Mouse (Mus musculus): ENCODE measurements around the gene Actn4.

Gene Actn4

DNA sequence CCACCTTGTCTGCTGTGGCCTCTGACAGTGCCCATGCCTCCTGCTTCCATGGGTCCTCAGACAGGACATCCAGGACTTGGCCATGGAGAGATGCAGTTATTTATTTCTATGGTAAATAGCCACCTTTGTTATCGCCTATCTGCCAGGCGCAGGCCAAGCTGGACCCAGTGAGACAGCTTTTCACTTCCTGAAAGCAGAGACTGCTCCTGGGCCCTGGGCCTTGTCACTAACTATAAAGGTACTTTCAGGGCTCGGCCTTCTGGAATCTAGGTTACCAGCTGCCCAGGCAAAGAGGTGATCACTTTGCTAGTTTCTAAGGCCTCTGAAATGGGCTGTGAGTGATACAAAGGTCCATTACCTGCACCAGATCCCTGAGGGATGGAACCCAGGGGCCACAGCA is 37.3 kb downstream of the Actn4 start:
- no peak for DNase-seq (ENCODE audit: low spot score)

DNA sequence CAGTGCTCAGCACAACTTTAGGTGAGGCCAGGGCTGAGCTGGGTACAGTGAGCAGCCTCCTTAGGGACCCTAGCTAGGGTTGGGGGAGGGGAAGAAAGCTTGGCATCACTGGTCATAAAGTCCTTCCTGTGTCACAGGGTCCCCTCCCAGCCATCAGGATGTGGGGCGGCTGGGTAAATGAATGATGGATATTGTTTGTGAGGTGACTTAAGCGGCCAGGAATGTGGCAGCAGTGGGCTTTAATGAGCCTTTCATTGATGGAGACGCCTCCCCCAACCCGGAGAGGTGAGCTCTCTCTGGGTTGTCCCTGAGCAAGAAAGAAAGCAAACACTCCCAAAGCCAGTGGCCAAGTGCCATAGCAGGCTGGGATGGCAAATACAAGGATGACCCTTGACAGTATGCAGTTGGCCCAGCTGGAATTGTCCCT is 38.3 kb downstream of the Actn4 start:
- no peak for DNase-seq (ENCODE audit: low spot score)

DNA sequence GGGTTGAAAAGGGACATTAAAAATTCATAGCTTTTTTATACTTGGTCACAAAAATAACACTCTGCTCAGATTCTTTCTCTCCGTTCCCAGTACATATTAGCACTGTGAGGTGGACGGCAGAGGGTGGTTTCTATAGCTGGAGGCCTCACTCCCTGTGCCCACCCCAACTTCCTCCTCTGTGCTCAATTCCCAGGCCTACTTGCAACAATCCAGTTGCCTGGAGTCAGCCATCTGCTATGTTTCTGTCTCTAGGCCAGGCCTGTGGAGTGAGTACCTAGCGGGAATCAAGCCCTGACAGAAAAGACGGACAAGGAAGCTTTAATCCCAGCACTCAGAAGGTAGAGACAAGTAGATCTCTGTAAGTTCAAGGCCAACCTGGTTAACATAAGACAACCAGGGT is 39.5 kb downstream of the Actn4 start:
- DNase-seq (ENCODE audit: low spot score): no peak

DNA sequence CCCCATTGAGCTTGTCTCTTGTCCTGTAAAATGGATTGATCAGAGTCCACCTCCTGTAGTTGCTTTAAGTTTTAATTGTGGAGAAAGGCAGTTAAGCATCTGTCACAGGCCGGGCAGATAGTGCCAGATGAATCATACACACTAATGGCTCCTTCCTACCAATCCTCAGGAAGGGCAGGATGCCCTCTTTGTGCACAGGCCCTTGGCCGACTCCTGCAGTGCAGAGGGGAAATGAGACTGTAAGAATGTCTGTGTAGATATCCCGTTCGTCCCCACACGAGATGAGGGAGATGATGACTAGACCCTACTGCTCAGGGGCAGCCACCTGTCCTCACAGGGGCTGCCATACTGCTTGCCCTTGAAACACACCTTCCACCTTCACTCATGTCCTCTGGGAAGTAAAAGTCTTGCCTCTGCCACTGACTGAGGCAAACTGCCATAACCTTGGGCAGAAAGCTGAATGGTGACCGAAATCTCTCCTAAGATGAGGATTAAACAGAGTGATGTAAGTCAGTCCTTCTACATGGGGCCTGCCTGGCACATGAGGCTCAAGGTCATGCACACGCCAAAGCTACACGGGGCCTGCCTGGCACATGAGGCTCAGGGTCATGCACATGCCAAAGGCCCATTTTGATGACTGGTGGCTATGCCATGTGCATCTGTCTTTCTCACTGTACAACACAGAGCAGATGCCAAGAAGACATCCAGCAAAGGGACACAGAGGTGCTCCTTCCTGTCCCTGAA is 40.2 kb downstream of the Actn4 start:
- DNase-seq (ENCODE audit: low spot score): no peak

DNA sequence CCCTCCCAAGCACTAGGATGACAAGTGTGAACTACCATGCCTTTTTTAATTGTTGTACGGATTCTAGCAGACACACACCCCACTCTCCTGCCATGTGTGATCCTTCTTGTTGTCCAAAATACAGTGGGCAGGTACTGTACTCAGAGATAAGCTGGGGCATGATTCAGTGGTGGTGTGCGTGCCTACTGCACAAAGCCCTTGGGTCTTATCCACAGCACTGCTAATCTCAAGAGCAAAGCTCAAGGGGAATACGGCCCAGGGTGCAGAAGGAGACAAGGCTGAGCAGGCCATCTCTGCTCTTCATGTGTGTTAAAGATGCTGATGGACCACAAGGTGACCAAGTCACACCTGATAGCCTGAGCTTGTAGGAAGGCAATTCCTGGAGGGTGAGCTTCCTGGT is 41.0 kb downstream of the Actn4 start:
- DNase-seq (ENCODE audit: low spot score): no peak

DNA sequence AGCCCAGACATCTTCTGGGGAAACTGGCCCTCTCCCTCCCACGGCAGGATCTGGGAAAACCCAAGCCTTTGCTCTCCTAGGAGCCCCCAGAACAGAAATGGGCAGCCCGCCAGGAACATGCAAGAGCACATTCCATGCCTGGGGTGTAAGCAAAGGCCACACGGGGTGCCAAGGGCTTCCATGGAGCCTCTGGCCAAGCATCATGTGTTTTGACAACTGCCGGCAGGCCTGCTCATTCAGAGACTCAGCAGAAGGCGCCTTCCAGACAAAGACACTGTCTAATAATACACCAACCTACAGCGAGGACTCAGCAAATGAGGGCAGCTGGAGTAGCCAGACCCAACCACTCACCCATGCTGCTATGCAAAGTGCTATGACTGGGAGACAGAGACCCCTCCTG is 42.3 kb downstream of the Actn4 start:
- DNase-seq (ENCODE audit: low spot score): peak; percentile 83

DNA sequence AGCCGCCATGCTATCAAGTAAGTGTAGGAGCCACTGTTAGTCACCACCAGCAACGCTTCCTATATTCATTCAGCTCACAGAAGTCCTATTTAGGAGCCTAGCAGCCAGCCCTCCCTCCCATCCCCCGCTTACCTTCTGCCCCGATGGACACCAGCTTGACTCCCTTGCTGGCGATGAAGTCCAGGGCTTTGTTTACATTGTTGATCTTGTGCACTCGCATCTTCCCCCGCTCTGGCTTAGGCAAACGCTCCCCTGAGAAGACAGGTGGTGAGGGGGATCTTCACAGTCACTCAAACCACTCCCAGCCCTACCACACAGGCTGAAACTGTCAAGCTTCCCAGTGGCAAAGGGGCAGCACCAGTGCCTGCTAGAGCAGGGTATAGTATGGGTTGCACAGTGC is 43.6 kb downstream of the Actn4 start:
- no peak for DNase-seq (ENCODE audit: low spot score)

DNA sequence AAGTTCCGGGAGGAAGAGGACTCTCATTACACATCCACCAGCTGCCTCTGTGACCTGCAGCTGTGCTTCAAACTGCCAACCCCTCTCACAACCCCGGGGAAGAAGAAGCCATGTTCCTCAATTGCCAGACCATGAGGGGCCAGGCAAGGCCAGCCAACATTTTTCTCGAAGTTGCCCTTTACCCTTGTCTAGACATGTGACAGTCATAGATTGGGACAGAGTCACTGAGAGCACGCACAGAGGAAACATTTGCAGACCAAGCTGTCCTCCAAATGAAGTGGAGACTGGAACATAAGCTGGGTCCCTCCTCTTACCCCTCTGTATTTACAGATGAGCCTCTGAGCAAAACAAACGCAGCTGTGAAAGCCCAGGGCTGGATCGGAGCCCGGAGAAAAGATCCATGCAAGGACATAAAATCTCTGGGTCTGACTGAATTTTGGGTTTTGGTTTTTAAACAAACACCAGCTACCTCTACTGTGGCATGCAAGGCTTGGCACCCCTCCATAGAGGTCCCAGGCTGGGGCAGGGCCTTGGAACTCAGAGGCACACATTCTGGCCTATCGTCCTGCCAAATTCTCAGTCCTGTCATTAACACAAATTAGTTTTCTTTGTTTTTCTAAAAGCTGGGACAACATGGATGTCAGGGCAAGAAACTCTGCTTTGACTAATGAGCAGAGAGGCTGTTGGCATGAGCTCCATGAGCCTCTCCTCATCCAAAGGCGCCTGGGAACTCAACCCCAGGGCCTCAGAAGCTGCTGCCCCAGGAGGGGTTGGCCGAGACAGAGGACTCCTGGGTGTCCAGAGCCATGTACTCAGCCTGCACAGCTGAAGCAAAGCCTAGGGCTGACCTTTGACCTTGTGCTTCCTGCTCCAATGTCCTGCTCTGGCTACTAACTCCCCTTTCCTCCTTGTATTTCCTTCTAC is 44.4 kb downstream of the Actn4 start:
- peak; percentile 86 for DNase-seq (ENCODE audit: low spot score)

DNA sequence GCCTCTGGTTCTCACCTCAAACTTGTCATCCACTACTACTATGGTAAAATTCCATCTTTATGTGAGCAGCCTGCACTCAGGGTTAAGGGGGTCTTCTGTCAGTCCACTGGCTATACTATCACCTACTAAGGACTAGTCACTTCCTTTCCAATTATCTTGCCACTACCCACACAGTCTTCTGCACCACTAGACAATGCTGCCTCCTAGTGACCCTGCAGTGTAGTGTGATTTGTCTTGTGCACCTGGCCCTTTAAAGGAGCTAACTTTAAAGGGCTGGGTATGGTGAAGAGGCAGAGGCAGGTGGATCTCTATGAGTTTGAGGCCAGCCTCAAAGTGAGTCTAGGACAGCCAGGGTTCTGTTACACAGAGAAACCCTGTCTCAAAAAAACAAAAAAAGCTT is 45.6 kb downstream of the Actn4 start:
- no peak for DNase-seq (ENCODE audit: low spot score)

DNA sequence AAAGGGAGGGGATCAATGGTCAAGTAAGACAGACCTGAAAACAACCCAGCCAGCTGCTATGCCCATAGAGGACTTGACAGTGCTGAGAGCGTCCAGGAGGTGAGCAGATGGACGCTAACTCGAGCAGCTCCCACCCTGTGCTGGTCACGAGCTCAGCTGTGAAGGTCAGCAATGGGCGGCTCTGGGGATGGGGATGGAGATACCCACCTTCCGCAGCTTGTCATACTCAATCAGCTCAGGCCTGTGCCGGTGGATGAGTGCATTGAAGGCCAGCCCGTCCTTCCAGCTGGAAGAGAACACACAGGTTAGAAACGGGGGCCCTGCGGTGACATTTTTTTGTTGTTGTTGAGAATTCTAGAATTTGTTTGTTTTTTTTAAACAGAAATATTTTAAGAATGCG is 49.0 kb downstream of the Actn4 start:
- DNase-seq (ENCODE audit: low spot score): no peak

DNA sequence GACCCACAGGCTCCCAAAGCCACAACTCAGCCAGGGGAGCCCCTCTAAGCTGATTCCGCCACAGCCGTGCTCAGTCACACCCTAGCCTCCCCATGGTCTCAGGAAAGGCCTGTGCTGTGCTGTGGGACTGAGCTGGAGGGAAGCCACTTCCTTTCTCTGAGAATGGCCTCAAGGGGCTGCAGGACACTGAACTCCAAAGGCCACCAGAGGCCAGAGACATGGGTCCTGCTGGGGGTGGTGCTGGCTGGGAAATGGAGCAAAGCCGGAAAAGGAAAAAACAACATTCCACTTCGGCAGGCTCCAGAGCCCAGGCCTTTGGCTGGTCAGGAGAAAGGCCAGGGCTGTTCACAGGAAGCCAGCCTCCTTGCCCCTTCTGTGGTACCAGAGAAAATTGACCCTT is 50.5 kb downstream of the Actn4 start:
- no peak for DNase-seq (ENCODE audit: low spot score)

DNA sequence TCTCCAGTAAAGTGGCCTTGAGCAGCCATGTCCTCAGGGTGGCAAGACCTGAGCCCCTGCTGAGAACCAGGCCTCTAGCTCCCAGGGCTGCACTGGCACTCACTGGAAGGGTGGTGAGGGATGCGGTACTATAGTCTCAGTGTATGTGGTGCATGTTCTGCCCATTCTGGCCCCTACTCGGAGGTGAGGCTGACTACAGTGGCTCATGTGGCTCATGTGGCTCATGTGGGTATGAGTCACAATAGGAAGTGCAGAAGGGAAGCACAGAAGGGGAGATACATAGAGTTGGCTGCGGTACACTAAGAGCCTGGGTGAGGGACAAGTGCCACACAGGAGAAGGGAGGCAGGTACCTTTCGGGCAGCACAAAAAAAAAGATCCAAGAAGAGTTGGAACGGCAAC is 54.9 kb downstream of the Actn4 start:
- no peak for DNase-seq (ENCODE audit: low spot score)

DNA sequence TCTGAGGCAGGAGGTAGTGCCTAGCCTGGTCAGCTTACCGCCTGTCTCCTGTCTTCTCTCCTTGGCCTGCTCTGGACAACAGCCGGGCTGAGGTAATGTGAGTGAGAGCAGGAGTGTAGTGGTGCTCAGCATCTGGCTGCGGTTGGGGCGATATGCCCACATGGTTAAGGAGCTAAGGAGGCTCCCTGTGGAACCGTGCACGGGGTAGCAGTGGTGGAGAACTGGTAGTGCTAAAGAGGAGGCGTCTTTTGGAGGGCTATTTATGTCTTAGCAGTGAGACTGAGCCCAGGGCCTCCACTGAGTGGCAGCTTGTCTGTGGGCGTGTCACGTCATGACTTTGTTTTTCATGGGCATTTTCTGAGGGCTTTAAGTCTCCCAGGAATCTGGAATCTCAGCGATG is 58.4 kb downstream of the Actn4 start:
- DNase-seq (ENCODE audit: low spot score): no peak

DNA sequence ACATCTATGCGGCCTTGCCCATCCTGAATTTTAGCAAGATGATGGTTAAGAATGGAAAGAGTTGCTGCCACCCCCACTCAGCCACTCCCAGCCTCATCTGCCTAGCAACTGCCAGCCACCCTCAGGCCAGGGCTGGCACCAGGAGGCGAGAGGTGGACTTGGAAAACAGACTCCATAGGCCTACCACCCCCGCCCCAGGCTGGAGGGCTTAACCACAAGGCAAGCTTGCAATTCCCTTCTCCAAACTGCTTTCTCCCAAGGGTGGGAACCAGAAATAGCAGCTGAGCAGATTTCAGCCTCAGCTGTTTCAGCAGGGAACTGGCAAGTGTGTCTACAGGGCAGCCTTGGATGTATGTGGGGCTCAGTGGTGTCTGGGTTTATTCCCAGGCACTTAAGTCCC is 59.3 kb downstream of the Actn4 start:
- DNase-seq (ENCODE audit: low spot score): no peak

DNA sequence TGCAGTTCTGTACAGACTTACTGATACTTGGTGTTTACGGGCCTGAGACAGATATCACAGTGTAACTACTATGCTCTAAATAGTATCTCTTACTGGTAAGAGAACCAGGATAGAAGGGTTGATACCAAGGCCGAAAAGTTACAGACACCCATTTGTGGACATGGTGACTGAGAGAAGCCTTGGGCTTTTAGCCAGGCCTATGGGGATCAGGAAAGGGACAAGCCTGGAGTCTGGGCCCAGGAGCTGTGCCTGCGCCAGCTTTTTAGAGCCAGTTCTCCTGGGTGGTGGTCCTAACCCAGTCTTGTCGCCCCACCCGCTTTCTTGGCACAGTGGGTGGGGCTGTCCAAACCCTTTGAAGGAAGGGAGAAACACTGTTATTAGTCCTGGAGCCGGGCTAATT is 60.0 kb downstream of the Actn4 start:
- no peak for DNase-seq (ENCODE audit: low spot score)

DNA sequence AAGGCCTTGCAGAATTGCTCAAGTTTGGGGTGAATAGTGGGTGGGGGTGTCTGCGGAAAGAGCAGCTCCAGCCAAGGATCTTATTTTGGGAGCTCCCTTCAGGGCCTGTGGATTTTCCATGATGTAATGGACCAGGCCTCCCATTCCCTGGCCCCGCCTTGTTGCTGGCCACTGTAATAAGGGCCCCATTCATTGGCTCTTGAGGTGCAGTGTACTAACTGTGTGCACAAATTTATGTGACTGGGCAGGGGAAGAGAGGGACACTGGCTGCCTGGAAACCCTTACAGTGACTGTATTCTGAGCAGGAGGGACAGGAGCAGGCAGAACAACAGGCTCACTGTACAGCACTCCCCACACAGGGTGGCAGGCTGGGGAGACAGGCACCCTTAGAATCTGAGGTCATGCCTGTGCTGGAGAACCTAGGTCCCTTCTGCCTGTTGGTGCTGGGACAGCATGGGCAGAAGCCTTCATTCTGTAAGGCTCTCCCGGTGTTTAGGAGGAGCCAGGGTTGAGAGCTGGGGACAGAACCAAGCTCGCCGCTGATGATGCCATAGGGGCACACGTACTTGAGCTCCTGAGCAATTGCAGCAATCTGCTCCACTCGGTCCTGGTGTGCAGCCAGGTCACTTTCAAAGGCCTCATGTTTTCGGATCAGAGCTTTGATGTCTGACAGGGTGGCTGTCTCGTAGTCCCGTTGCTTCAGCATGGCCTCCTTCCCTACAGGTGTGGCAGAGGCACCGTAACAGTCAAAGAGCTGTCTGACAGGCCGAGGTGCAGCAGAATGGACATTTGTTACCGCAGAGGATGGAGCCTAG is 60.6 kb downstream of the Actn4 start:
- no peak for DNase-seq (ENCODE audit: low spot score)

DNA sequence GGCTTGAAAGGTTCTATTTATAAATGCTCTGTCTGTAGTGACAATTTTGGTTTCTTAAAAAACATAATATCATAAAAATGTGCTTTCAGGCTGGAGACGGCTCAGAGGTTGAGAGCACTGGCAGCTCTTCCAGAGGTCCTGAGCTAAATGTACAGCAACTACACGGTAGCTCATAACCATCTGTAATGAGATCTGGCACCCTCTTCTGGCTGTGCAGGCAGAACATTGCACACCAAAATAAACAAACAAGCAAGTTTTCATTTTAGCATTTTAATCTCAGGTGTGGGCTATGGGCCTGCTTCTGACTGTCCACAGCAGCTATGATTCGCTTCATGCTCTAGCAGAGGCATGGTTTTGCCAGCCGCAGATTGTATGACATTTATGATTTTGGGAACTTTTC is 62.2 kb downstream of the Actn4 start:
- DNase-seq (ENCODE audit: low spot score): no peak

DNA sequence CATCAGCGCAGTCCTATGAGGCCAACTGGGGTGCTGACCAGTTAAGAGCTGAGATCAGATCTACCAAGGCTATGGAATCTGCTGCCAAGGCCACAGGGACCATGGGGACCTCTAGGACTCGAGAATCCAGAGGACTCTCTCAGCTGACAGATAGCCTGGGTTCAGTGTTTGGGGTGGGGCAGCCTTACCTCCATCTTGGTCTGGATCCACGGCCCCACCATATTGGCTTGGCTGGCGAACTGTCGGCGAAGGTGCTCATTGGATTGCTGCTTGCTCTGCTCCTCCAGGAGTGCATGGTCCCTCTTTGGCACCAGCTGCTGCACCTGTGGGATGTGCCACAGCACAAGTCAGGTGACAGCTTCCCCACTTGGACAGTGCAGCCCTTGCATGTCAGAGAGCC is 64.5 kb downstream of the Actn4 start:
- no peak for DNase-seq (ENCODE audit: low spot score)

DNA sequence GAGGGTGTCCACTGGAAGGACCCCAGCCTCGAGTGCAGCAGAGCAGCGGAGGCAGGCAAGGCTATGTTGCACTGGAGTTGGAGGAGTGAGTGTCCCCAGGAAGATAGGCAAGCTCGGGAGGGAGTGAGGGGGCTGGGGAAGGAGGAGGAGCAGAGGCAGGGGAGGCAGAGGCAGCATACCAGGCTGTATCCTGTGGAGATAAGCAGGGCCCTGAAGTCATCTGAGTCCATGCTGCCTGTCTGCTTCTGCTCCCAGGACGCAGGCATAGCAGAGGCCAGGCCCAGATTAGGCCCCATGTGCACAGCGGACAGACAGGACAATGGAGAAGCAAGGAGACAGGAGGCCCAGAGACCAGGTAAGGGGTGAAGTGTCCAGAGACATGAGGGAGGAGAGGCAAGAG is 67.2 kb downstream of the Actn4 start:
- peak; percentile 64 for DNase-seq (ENCODE audit: low spot score)

DNA sequence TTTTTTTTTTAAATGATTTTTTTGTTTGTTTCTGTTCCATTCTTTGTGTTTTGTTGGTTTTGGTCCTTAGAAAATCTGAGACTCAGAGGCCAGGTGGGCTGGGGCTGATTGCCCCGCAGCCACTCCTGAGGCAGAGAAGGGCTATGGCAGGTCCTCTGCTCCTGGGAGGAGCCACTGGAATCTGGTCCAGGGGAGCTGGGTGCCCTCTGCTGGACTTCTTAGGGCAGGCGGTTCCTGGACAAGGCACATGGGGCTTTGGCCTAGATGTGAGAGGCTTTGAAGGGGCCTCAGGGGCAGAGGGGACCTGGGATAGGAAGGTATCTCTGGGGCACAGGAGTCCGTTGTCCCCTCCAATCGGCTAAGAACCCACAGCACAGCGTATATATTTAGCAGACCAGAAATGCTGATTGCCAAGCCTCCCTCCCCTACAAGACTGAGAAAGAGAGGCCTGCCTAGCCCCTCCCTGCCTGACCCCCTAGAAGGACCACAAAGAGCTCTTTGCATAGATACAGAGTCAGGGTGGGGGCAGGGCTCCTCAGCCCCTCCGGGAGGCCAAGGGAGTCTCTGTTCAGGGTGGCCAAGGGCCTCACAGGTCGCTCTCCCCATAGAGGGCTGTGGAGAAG is 68.4 kb downstream of the Actn4 start:
- peak; percentile 35 for DNase-seq (ENCODE audit: low spot score)

DNA sequence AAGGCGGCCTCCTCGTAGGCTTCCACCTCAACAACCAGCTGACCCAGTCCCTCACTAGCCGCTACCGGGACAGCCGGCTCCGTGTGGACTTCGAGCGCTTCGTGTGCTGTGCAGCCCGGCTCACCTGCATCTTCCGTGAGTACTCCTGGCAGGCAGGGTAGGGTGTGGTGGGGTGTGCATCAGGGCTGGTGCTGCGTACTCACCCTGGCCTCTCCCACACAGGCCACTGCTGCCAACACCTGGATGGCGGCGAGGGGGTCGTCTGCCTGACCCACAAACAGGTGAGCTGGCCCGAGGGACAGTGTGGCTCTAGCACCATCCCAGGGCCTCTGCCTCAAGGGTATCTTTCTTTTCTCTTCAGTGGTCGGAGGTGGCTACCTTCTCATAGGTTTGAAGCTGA is 69.5 kb downstream of the Actn4 start:
- DNase-seq (ENCODE audit: low spot score): no peak

DNA sequence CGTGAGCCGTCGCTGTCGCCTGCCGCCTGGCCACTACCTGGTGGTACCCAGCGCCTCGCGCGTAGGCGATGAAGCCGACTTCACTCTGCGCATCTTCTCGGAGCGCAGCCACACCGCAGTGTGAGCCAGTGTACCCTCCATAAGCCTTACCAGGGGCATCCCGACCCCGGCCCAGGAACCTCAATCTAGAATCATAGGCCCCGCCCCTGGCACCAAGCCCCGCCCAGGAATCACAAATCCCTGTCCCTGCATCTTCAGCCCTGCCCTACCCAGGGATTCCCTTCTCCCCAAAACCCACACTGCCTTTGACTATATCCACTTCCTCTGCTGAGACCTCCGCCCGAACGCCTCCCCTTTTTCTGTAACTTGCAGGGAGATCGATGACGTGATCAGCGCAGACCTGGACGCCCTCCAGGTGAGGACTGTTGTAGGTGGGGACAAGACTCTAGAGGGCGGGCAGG is 73.4 kb downstream of the Actn4 start:
- DNase-seq (ENCODE audit: low spot score): no peak

All from ovary, adult 18-20 months (tissue).